Mouse (Mus musculus) liver, adult (tissue): Measurements from ENCODE around the gene Plxnb2.

Experiments
- GATA4 ChIP-seq: IDR thresholded peaks from 2 replicates; pipeline ENCODE4 v1.6.1; 2014; ENCODE audit warnings: mild to moderate bottlenecking, low read length; ENCODE audit not compliant: insufficient replicate concordance

Plxnb2 gene

DNA sequence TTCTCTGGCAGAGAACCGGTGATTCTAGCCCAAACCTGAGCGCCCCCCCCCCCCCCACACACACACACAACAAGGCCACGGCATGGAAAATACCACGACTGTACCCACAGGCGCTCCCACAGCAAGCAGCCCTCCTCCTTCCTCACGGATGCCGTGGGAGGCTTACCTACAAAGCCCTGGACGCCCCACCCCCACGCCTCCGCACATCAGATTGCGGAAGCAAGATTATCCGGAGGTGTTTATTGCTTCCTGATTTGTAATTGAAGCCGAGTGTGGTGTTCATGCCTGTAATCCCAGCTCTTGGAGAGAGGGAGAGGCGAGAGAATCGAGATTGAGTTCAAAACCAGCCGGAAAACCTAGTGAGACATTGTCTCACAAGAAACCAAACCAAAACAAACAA, 33.6 kb downstream of the Plxnb2 start:
- TF ChIP-seq GATA4, result no peak

DNA sequence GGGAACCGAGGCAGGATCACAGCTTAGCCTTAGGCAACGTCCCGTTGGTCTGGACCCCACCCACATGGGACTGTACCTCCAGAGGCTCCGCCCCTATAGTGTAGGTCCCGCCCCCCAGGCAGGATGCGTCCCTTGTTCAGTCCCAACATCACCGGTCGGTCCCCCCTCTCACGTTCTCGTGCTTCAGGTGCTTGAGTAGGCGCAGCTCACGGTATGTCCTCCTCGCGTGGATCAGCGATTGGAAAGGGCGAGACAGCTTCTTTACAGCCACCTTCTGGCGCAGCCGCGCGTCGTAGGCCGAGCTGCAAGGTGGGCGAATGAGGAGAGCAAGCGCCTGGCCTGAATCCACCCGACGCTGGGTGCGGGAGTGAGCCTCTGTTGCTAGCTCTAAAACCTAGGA, 34.1 kb downstream of the Plxnb2 start:
- TF ChIP-seq GATA4, result no peak

DNA sequence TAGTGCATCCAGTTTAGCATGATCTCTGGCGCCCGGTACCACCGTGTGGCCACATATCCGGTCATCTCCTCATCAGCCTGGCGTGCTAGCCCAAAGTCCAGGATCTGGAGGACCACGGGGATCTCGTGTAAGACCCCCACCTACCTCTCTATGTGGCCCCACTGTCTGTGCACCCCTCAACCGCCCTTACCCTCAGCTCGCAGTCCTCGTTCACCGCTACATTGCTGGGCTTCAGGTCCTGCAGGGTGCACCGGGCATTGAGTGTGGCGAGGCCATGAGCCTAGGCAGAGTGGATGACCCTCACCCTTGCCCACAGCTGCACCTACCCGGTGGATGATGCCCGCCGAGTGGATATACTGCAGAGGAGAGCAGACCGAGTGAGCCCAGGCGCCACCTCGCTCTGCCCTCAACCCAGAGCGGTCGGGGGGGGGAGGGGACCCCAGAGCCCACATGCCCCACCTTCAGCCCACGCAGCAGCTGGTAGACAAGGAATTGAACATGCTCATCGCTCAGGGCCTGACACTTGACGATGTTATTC, 34.7 kb downstream of the Plxnb2 start:
- TF ChIP-seq GATA4, result no peak

DNA sequence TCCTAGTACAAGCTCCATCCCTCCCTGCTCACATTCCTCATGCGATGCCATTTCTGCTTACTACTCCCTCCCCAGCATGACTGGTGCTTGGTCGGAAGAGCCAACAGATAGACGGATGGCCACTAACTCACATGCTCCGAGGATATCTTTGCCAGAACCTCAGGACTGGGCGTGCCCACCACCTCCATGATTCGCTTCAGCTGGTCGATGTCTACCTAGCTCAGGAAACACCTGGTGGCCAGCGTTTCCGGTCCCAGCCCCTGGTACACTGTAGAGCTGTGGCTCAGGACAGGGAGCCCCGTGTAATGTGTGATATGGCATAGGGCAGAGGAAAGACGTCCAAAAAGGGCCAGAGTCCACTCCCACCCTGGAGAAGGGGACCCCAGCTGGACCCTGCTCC, 35.6 kb downstream of the Plxnb2 start:
- TF ChIP-seq GATA4, result no peak

DNA sequence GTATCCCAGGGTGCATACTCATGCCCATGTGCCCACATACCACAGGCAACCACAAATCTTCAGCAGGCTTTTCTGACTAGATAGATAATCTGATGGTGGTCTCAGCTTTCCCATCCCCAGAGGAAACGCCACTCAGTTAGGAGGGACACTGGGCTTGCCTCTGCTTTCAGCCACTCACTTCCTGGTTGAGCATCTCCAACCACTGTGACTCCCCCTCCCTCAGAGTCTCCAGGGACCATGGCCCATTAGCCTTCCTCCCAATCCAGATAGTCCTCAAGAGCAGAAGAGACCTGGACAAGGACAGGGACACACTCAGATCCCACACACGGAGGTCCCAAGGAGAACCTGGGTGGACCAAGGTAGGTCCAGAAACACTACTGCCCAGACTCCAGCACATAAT, 37.5 kb downstream of the Plxnb2 start:
- no peak for TF ChIP-seq GATA4

DNA sequence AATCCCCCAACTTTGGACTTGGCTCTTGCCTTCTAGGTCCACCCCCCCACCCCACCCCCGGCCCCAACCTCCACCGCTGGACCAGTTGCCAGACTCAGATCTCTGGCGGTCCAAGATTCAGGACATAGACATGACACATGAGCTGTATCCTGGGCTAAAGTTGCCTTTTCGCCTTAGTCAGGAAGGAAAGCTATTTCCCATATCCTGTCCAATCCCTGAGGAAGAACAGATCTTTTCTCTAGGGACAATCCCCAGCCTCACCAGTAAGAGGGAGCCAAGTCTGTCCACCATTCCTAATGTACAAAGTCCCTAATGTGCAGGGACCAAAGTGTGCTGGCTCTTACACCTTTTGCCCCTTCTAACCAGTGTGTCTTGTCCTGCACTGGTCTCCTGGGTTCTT, 38.7 kb downstream of the Plxnb2 start:
- no peak for TF ChIP-seq GATA4

DNA sequence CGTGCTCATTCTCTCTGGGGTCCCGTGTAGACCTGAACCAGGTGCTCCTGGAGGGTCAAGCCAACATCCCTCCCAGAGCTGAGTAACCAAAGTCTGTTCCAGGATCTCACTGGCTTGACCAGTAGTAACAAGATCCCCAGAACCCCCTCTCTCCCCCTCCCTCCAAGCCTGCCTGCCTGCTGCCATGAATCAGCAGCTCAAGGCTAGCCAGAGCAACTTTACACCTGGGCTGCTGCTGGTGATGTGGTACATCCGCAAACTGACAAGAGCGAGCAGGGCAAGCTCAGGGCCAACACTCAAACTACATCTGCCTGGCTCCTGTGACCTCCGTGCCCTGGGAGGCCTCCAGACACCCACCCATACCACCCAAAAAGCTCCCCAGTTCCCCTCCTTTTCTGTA, 39.1 kb downstream of the Plxnb2 start:
- TF ChIP-seq GATA4, result no peak

DNA sequence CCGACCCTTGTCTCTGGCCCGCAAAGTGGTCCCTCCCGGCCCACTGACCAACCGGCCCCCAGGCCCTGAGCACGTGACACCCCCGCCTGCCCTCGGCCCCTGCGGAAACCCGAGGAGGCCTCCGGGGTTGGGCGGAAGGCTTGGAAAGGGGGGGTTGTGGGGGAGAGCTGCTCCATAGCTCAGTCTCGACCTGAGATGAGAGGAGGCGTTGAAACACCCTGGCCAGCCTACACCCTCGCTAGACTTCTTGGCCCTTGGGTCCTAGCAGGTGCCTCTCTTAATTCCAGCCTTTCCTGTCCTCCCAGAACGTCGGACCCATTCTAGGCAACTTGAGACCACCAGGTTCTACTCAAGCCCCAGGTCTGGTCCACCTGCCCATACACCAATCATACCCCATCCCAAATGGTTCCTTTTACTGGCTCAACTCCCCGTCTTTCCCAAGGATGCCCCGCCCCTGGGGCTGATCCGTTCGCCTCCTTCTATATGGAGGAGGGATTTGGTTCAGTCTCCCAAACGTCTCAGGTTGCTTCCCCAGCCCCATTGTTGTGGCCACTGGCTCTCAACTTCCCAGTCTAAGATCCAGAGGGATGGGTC, 39.8 kb downstream of the Plxnb2 start, which contains the start of gene Mapk12:
Gene Mapk12 (minus strand): TSS at position 45 of the 594 bp plus-strand sequence.
- no peak for TF ChIP-seq GATA4

DNA sequence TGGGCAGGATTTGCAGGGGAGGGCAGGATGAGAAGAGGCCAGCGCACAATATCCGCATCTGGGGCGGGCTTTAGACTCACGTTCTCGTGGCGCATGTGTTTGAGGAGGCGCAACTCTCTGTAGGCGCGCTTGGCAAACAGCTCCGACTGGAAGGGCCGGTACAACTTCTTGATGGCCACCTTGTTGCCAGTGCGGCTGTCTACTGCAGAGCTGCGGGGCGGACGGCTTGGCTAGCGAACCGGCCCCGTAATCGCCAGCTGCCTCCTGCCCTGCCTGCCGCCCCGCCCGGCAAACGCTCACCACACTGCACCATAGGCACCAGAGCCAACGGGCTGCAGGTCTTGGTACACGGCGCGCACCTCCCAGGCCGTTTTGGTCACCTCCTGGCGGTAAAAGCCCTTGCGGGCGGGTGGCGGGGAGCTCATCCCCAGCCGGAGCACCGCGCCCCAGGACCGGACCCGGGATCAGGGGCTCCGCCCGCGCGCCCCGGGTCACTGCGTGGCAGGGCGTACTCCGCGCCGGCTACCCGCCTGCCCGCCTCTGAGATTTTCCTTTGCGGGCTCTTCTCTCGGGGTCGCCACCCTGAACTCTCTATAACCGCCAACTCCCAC, 40.4 kb downstream of the Plxnb2 start:
- TF ChIP-seq GATA4, result no peak

DNA sequence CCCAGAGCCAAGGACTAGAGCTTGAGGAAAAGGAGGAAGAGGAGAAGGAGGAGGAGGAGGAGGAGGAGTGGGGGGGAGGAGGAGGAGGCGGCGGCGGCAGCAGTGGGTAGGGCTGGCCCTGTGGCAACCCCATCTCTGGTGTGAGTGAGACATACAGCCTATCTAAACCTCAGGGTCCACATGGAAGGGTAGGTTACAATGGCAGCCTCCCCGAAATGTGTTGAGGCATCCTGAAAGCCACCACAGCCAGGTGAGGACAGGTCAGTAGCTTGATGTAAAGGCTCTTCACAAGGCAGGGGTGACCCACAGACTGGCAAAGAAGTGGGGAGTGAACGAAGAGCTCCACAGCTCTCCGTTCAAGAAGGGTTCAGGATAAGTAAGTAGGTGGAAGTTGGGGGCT, 42.1 kb downstream of the Plxnb2 start:
- TF ChIP-seq GATA4, result no peak

DNA sequence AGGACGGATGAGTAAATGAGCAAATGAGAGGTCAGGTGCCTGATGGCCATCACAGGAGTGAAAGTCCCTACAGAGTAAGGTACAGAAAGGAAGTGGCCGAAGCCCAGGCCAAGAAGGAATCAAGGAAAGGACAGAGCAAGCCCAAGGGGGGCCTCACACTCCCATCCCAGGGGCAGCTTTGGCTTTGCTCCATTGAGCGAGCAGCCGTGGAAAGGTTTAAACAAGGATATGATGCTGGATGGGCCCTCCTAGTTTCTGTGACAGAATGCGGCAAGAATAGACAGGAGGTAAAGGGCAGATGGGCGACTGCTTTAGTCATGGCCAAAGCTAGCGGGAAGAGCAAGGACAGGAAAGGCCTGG, 42.6 kb downstream of the Plxnb2 start:
- TF ChIP-seq GATA4, result no peak

DNA sequence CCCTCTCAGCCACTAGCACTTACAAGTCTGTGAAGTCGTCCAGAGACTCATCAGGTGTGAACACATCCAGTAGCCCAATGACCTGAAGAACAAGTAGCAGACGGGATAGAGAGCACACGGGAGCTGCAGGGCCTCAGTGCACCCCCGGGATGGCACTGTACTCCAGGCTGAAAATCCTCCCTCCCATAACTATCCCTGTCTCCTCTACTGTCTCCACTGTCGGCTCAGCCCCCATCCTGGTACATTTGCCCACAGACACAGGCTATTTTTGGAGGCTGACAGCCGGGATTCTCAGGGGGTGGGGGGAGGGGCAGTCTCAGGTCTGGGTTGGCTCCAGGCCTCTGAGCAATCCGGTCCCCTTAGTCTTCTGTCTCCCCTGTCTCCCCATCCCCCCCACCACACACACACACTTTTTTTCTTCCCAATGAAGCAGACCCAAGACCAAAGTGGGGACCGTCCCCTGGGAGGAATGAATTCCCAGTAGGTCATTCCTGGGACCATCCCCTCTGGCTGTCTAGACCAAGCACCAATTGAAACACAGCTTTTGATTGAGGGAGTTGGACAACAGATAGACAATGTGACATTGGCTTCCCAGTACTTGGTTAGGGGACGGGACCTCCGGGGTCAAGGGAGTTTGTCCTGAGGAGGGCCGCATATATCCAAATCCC, 43.1 kb downstream of the Plxnb2 start:
- TF ChIP-seq GATA4, result no peak

DNA sequence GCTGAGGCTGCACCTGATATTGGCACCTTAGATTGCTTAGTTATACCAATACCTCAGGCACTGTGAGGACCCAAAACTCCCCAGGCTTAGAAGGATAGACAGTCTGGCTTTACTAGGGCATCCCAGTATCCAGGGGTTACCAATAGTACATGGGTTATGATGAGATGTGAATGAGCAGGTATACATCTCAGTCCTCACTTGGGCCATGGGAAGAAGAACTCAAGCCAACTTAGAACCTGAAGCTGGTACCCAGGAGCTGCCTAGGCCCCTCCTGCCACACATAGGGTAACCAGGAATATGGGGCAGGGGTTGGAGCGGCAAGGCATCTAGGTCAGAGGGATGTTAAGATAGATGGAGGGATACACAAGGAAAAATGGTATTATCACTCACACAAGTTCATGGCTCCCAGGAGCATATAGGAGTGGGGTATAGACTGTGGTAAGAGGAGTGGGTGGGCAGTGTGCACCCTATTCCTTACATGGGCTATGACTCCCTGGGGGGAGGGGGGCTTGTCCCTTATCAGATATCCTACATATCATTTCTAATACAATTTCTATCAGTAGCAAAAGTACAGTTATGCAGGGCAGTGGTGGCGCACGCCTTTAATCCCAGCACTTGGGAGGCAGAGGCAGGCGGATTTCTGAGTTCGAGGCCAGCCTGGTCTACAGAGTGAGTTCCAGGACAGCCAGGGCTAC, 44.0 kb downstream of the Plxnb2 start:
- no peak for TF ChIP-seq GATA4

DNA sequence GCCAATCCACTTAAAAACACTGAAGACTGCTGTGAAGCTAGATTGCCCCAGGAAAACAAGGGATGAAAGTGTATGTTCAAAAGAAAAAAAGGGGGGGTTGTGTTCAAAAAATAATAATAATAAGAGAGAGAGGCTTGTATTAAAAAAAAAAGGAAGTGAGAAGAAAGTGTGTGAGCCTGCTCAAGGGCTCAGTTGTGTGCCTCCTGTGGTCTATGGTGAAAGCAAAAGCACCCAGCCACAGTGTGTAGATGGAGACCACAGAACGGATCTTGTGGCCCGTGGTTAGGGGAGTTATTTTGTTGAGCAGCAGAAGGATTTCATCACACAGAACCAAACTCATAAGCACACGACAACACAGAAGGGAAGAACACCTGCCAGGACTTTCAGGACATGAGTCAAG, 49.3 kb downstream of the Plxnb2 start:
- TF ChIP-seq GATA4, result no peak

DNA sequence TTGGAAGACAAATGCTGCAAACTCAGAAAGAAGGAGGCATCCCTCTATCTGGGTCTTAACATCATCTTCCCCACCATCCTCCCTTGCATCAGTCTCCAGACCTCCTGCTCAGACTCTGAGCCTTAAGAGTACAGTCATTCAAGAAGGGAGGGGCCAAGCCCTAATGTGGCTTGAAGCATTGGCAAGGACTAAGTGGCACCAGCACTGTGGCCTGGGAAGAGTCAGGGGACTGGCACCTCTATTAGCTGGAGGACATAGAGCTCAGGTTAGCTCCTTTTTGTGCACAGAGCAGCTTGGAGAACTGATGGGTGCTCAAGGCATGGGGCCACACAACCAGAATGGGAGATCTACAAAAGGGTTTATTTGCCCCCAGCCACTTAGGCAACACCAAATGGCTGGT, 50.3 kb downstream of the Plxnb2 start:
- TF ChIP-seq GATA4, result no peak
